Comparison of ENCODE assay signal across 10 mouse cellular contexts in genomic region chr8:89630540-89630939, GRCm38 (mm10).
A peak's percentile ranks its signal among the peaks of the same experiment; 100 is the strongest.
DNase-seq lines count a peak whose midpoint lies in the region; ATAC-seq and TF ChIP-seq lines count a peak whose summit lies in the region.
"Had no signal": no experiment of that assay in that cellular context is flagged by ENCODE, and none has a peak within 500 bp of the region (broad histone marks: within the 10 kb centered on the region; RNA-seq: fewer than 3 reads in every experiment).

No protein-coding gene starts in this region.

- peak; percentile 38 for TF ChIP-seq CTCF in Patski (IDR thresholded peaks at IDR 0.05)

- 84% methylated on average over 3 of the region's 3 CpGs for WGBS in kidney, embryonic 14.5 days

- no peaks in the 10 kb centered on the region for H3K27me3 ChIP-seq in kidney, embryonic 14.5 days (ENCODE audit: control insufficient read depth, insufficient read depth, low read length)
- peaks cover 33% of the 10 kb centered on the region for H3K27me3 ChIP-seq in Patski

- no peaks in the 10 kb centered on the region for H3K9me3 ChIP-seq in kidney, embryonic 14.5 days (ENCODE audit: control insufficient read depth, low read length)
- H3K9me3 ChIP-seq: hindbrain, embryonic 13.5 days had no signal

- POLR2A ChIA-PET in Patski (lab: Charles Lee): no interaction called here

- peak; percentile 19 for DNase-seq in kidney, adult 9 months
- DNase-seq in Patski (ENCODE audit: low read depth, low spot score): no peak
- no peak for DNase-seq in B cell, adult 2 months
- DNase-seq in ovary, postnatal 14 days (ENCODE audit: low spot score): no peak
- DNase-seq: cerebellum, adult 11 months; gastrocnemius, postnatal 10 days had no signal

- H3K9ac ChIP-seq in kidney, embryonic 14.5 days (ENCODE audit: low read depth, low read length): no peak overlapping the region
- H3K9ac ChIP-seq: hindbrain, embryonic 13.5 days had no signal

- H3K4me3 ChIP-seq in kidney, embryonic 14.5 days (ENCODE audit: low read length): no peak overlapping the region
- H3K4me3 ChIP-seq: hindbrain, embryonic 13.5 days had no signal

- ATAC-seq in kidney, embryonic 14.5 days (ENCODE audit: low FRiP score, low TSS enrichment): no peak
- no peak for ATAC-seq in Patski
- peak; percentile 75 for ATAC-seq in granulocyte monocyte progenitor cell, adult 5-6 weeks (replicated peaks; ENCODE audit: poor library complexity, severe bottlenecking)
- peak; percentile 56; the same call in 1 of the 2 replicates for ATAC-seq in megakaryocyte, adult 5-6 weeks (ENCODE audit: poor library complexity, severe bottlenecking)

- CTCF ChIA-PET in Patski (lab: Charles Lee): interaction anchor here (0.9 kb wide), 1 partner anchor 10 kb away, joined by 3 read pairs; no protein-coding TSS in a partner anchor

- H3K36me3 ChIP-seq in kidney, embryonic 14.5 days (ENCODE audit: control insufficient read depth, insufficient read depth, low read length): no peaks in the 10 kb centered on the region
- H3K36me3 ChIP-seq: hindbrain, embryonic 13.5 days had no signal

- peaks cover 7% of the 10 kb centered on the region; the same call in 1 of the 2 replicates for H3K4me1 ChIP-seq in kidney, embryonic 14.5 days (ENCODE audit: control insufficient read depth, insufficient read depth, low read length)
- H3K4me1 ChIP-seq: hindbrain, embryonic 13.5 days had no signal

- no peak overlapping the region for H3K27ac ChIP-seq in kidney, embryonic 14.5 days (ENCODE audit: low read depth, low read length)
- H3K27ac ChIP-seq: hindbrain, embryonic 13.5 days had no signal

- H3K4me2 ChIP-seq in kidney, embryonic 14.5 days (replicated peaks; ENCODE audit: low read depth, low read length): no peak overlapping the region
- H3K4me2 ChIP-seq: hindbrain, embryonic 13.5 days had no signal

- in situ Hi-C loops in Patski (cut with MboI; ENCODE audit: low pct_unique_long_range_greater_than_20kb): no loop called here

Comparison
In these comparisons a context has a peak if more than half of its experiments do, and no peak if none do; other contexts are left out.
1. ATAC-seq: peak in granulocyte monocyte progenitor cell, adult 5-6 weeks (single experiment) and megakaryocyte, adult 5-6 weeks (single experiment); none in kidney, embryonic 14.5 days (single experiment) and Patski (single experiment).